Mouse (Mus musculus) gastrocnemius, adult 8-10 months (tissue): Measurements from ENCODE around the gene Atg9b. TPM values are rescaled to one million over a fixed set of nuclear protein-coding genes. Genes with fewer than 3 reads are reported as not detected.

Experiments
- DNase-seq, 2 experiments: peaks; one replicate each; pipeline ENCODE4 v3.0.0; 2022; ENCODE audit warnings: low spot score in 2 of 2
- total RNA-seq, 4 experiments: library from RNA; stranded (reverse); gene quantifications; 2 replicates each; pipeline ENCODE4 v1.2.4; 2022

Gene Atg9b
- total RNA-seq, 4 experiments from 2014 or later, result 0.22 TPM; not detected in 3

GRCm38 (mm10) chr5:24381988-24382387 is 10.0 kb downstream of the Atg9b start:
- DNase-seq, result no peak

DNA sequence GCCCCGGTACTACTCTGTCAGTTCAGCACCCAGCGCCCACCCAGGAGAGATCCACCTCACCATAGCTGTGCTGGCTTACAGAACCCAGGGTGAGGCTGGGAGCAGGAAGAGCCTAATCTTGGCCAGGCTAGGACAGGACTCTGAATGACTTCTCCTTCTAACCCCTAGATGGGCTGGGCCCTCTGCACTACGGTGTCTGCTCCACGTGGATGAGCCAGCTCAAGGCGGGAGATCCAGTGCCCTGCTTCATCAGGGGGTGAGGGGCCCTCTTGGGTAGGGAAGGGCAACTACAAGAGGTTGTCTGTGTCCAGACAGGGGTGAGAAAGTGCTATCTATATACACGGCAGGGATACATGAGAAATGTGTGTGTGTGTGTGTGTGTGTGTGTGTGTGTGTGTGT is 10.5 kb downstream of the Atg9b start:
- no peak for DNase-seq

DNA sequence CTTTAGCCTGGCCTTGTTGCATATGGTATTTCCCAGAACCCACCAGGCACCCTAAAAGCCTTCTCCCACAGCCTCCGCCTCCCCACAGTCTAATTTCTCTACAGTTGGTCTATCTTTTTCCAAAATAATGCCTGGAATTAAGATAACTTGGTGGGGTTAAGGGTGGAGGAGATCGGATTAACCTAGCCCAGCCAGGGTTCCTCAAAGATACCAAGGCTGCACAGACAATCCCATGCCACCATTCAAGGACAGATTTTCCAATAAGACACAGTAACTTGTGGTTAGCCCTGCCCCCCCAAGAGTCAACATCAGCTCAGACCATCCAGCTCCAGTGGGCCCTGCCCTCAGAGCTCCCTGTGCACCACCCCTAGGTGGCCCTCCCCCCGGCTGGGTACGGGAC is 11.4 kb downstream of the Atg9b start:
- no peak for DNase-seq

- DNase-seq, result no peak
Observed at GRCm38 (mm10) chr5:24379501-24379900, 12.4 kb downstream of the Atg9b start.

- DNase-seq, result no peak
Observed at GRCm38 (mm10) chr5:24378700-24379099, 13.2 kb downstream of the Atg9b start.

DNA sequence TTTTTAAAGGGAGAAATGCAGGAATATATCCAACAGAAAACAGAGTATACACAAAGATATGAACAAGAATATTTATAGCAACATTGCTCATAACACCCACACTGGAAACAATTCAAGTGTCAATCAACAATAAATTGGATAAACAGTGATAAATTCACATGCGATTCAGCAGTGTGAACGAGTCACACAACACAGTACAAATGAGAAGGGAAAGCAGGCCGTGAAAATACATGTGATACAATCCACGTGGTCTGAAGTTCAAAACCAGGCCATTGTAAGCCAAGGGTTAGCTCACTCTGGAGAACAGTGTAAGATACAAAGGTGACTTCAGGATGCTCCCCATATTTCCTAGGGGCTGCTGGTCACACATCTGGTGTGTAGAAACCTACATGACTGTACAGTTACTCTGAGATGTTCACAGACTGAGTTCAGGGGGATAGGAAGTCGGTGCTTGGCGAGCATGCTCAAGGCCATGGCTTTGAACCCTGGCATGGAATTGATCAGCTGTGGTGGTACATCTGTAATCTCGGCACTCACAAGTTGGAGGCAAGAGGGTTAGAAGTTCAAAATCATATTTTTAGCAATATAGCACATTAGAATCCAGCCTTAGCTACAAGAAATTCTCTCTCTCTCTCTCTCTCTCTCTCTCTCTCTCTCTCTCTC is 17.1 kb downstream of the Atg9b start:
- DNase-seq, result no peak

DNA sequence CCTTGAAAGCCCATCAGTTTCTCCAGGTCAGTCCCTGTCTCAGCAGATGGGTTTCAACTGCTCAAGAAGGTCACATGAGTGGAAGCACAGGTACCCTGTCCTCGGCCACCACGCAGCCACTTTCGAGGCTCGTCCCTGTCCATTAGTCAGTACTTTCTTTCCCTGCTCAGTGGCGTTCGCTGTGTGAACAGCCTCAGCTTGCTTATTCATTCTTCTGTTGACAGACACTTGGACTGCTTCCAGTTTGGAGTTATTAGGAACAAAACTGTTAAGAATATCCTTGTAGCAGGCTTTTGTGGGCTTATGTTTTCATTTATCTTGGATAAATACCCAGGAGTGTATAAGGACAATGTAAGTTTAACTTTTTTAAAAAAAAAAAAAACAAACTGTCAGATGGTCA is 17.7 kb downstream of the Atg9b start:
- no peak for DNase-seq

GRCm38 (mm10) chr5:24373807-24374206 is 18.1 kb downstream of the Atg9b start:
- DNase-seq, result no peak

GRCm38 (mm10) chr5:24369767-24370166 is 22.2 kb downstream of the Atg9b start:
- no peak for DNase-seq

GRCm38 (mm10) chr5:24366426-24366825 is 25.5 kb downstream of the Atg9b start:
- DNase-seq, result no peak

GRCm38 (mm10) chr5:24365528-24365927 is 26.4 kb downstream of the Atg9b start:
- DNase-seq, result no peak

DNA sequence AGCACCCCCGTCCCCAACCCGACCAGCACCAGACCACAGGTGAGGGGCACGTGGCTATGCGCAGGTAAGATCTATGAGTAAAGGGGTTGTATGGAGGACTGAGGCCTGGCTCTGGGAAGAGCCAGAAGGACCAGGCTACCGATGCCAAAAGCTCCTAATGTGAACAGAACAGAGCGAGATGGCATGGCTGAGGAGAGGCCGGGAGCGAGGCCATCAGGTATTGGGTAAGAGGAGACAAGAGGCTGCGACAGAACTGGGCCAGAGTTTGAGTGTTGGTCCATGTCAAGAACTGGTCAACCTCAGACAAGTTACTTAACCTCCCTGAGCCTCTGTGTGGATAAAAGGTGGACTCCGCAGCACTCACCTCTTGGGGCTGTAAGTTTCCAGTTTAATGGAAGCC is 27.0 kb downstream of the Atg9b start:
- no peak for DNase-seq

- DNase-seq, result peak in 1 of 2 experiments; percentile 25
Observed at GRCm38 (mm10) chr5:24364508-24364907, 27.4 kb downstream of the Atg9b start, which contains the start of gene Nos3. TSS of gene Nos3 (plus strand) at chr5:24364810.

DNA sequence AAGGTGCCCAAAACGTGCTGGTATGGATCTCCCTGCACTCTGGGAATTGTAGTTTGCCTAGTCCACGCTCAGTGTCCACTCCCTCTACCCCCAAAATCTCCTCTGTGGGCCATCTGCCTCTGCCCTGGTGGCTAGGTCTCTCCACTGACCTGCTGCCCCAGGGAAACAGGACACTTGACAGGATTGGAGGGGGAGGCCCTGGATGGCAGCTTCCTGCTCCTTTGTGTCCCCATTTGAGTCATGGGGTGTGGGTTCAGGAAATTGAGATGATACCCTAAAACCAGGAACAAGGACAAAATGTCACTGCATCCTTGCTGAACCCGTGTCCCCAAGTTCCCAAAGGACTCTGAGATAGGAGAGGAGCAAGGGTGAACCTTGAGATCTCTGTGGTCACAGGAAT is 27.9 kb downstream of the Atg9b start:
- DNase-seq, result no peak

GRCm38 (mm10) chr5:24363467-24363866 is 28.5 kb downstream of the Atg9b start:
- DNase-seq, result no peak

DNA sequence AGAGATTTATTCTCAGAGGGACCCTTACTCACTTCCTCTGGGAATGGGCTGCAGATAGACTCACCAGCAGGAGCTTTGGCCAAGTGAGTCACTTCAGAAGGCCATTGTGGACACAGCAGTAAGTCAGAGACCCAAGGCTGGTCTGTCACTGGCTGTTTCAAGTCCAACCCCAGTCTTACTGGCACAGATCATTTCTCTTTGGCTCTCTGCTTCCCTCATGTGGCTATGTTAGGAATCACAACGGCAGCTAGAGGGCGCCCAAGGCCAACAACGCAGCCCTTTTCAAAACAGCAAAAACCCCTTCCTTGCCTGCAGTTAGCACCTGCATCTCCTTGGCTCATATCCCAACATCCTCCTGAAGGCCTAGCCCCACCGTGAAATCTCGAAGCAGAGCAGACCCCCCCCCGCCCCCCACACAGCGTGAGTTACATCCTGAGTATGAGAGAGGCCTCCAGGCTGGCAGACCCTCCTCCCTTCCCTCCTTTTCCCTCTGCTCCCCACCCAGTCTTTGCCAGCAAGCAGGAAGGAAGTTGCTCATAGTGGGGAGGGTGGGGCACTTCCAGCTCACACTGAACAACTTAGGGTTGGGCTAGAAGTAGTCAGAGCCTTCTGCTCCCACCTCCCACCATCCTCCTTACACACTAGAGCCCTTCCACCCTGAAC is 31.0 kb downstream of the Atg9b start:
- DNase-seq, result peak; percentile 43 to 46

GRCm38 (mm10) chr5:24357461-24357860 is 34.5 kb downstream of the Atg9b start:
- peak in 1 of 2 experiments; percentile 24 for DNase-seq

GRCm38 (mm10) chr5:24356764-24357163 is 35.2 kb downstream of the Atg9b start:
- DNase-seq, result no peak

DNA sequence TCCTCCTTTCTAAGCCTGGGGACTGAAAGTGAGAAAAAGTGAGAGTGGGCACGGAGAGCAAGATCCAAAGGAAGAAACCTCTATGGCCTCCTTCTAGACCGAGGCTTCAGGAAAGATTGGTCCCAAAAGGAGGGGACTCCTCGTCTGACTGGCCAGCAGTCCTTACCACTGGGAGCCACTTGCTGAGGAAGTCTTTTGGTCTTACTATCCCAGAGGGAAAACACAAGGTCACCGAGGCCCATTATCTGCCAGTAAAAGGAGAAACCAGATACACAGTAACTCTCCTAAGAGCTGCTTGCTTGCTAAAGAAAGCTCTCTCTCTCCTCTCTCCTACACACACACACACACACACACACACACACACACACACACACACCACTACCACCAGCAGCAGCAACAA is 38.6 kb downstream of the Atg9b start:
- no peak for DNase-seq

DNA sequence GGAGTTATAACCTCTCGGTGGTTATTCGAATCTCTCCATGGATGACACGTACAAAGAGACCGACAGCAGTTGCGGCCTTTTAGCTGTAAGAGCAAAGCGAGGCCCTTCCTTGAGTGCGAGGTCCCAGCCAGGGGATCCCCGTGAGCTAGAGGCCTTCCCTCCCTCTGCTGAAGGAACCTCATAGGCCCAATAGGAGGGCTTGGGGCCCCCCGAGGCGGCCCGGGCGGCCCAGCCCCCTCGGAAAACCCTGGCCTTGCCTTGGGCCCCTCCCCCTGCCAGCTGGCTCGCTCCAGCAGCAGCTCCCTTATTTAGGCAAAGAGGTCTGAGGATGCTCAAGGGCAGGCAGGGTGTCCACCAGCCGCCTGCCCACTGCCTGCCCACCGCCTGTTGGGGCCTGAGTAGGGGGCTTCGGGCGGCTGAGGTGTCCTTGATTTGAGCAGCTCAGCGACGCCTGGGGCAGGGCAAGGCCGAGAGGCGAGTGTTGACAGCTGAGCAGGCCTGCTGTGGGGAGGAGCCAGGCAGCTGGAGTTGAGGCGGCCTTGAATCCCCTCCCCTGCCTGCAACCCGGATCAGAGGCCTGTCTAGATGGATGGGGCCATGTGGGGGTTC is 39.6 kb downstream of the Atg9b start:
- no peak for DNase-seq

DNA sequence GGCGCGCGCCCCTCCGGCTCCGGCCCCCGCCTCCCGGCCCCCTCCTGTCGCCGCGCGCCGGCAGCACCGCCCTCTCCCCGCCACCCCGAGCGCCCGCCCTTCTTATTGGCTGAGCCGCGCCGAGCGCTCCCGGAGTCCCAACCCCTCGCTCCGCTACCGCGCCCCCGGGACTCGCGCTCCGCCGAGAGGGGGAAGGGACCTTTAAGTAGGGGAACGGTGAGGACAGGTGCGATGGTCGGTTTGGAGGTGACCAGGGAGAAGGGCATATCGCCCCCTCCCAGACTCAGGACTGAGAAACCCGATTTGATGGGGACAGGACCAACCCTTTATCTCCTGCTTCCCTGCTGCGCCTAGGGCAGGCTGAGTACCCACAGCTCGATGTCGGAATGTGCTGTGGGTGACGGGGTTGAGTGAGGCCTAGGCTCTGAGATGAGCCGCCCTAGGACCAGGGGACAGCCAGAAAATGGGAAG is 40.2 kb downstream of the Atg9b start:
- peak; percentile 10 to 32 for DNase-seq

DNA sequence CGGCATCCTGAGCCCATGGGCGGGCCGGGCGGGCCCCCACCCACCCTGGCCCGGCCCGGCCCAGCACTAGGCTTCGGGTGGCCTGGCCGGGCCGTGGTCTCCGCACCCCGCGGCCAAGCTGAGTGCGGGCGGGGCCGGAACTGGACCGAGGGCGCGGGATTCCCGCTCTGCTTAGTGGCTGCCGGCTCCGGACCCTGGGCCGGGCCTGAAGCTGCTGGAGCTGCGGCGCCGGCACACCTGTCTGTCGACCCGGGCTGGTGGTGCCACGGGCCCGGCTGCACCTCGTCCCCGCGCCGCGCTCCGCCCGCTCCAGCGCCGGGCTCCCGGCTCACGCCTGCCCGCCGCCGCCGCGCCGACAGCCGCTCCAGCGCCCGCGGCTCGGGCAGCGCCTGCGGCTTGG is 40.7 kb downstream of the Atg9b start, which contains the start of gene Kcnh2:
Kcnh2 (minus strand) TSS at position 327 of the 400 bp plus-strand sequence.
- no peak for DNase-seq
